Mouse (Mus musculus): ENCODE results near the gene Kcng4.

DNA sequence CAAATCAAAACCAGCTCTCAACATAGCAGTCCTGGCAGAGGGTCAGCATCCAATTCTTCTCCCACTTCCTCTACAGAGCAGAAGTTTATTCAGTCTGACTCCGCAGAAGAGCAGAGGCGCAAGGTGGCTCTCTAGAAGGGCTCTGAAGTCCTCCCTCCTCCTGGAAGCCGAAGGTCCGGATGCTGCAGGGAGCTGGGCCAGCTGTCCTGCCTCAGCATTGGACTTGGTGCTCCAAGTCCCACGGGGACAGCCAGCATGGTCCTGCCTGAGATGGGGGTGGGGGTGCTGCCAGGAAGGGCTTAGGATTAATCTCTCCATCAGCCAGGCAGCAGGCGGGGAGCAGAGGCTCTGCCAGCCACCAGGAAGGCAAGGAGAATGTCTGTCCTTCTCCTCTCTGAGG lies at the start of gene Kcng4:
- no peak for TF ChIP-seq CTCF (IDR thresholded peaks at IDR 0.05; ENCODE audit: low read depth)
- no peak for TF ChIP-seq EP300 (optimal IDR thresholded peaks at IDR 0.05)
